Mouse (Mus musculus) 3T3-L1 (cell line): ENCODE measurements around the gene Nr5a2.

ENCODE experiments used
- DNase-seq: peaks from one replicate; pipeline ENCODE4 v3.0.0-alpha.2; 2015; ENCODE audit warnings: low read depth, low spot score

The Nr5a2 gene

DNA sequence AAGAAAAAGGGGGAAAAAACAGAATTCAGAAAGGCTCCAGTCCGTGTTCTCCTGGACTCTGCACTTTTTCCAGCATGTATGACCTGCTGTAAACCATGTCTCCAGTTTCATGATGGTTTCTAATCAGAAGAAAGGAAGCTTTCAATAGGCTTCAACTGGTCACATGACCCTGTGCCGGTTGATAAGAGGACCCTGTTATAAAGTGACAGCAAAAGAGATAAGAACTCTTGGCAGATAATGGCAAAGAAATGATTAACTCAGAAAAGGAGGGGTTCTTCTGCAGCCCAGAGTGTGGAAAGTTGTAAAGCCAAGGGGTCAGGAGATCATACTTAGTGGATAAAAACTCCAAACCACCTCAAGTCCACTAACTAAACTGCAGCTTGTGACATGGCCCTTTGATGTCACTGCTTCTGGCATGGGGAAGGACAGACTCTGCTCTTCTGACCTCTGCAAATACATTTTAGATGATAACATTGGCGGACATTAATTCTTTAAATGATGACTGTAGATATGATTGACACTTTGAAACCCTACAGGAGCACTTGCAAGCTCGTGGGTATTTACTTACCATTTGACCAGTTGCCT lies at the start of gene Nr5a2:
TSS of gene Nr5a2 (minus strand) at position 21 of the 585 bp plus-strand sequence.
- DNase-seq = no peak

DNA sequence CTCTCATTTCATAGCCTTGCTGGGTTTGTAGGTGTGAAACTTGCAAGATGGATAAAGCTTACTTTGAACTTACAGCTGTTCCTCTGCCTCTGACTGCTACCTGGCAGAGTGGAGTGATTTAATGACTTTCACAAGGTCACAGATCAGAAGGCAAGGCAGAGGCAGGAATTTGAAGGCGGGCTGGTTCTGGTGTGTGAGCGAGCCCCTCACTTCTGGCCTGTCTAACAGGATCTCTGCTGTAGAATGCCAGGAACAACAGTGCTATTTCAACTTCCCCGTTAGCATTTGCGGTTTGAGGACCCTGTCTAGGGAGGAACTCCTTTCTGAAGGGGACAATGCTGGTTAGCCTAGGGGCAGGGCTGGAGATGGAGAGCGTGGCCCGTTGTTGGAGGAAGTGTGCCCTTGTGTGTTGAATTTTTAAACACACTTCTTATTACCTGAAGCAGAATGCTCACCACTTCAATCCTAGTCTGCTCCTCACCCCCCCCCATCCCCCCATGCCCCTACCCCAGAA lies 48.5 kb upstream of the Nr5a2 start:
- no peak for DNase-seq

- no peak for DNase-seq
Observed at GRCm38 (mm10) chr1:137003816-137004215, 43.6 kb upstream of the Nr5a2 start.

DNA sequence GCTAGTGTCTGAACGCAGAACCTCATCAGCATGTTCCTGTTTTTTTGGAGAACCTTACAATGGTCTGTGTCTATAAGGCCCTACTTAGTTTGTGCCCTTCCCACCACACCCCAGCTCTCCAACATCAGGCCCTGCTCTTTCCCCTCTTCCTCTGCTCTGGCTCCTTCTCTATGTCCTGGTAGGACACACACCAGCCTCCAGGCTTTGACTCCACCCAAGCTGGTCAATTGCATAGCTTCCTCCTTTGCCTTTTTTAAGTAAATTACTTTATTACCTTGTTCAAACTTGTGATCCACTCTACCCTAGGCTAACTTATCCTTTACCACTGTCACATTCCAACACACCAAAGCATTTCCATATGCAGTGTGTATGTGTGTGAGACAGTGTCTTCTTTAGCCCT lies 42.9 kb upstream of the Nr5a2 start:
- no peak for DNase-seq

DNA sequence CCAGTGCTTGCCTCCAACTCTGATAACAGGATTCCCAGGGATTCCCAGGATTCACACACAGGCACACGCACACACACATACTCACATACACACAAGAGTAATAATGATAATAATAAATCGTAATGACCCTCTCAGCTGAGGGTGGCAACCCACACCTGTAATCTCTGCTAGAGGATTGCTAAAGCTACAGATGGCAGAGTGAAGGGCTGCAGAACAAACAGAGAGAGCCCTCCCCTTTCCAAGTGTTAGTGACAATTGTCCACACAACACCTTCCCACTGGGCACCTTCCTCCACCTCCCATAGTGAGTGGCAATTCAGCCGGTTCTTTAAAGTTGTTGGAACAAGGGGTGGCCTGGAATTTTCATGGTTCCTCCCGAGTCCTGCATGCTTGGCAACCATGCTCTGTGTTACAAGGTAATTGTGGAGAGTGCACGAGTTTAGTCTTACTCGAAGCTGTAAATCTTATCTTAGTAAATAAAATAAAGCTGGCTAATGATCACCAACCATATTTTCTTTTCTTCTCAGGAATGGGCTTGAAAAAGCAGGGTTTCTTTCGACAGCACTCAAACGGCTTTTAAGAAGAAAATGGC lies 31.6 kb upstream of the Nr5a2 start:
- no peak for DNase-seq

GRCm38 (mm10) chr1:136980253-136980893 lies 20.1 kb upstream of the Nr5a2 start:
- DNase-seq = no peak

GRCm38 (mm10) chr1:136977867-136978266 lies 17.6 kb upstream of the Nr5a2 start:
- DNase-seq = no peak

- no peak for DNase-seq
Observed at GRCm38 (mm10) chr1:136974040-136974439, 13.8 kb upstream of the Nr5a2 start.

- no peak for DNase-seq
Observed at GRCm38 (mm10) chr1:136973016-136973415, 12.8 kb upstream of the Nr5a2 start.

- DNase-seq = no peak
Observed at GRCm38 (mm10) chr1:136970995-136971394, 10.7 kb upstream of the Nr5a2 start.

- no peak for DNase-seq
Observed at GRCm38 (mm10) chr1:136966728-136967386, 6.6 kb upstream of the Nr5a2 start.

- DNase-seq = no peak
Observed at GRCm38 (mm10) chr1:136959491-136959890, 757 bp downstream of the Nr5a2 start.

DNA sequence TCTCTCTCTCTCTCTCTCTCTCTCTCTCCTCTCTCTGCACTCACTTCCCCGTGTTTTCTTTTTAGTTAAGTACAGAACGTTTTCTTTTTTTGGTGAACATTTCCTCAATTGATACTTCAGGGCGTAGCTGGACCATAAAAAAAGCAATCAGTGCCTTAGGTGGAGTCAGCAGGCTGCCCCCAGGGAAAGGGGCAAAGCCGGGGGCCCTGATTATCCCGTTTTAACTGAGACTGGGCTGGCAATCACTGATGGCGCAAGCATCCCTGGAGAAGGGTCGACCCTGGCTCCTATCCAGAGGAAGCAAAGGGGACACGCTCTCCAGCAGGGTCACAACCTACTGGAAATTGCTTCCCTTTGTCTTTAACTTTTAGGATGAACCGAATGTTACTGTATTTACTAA lies 1.6 kb downstream of the Nr5a2 start:
- no peak for DNase-seq

- no peak for DNase-seq
Observed at GRCm38 (mm10) chr1:136958185-136958584, 2.1 kb downstream of the Nr5a2 start.

DNA sequence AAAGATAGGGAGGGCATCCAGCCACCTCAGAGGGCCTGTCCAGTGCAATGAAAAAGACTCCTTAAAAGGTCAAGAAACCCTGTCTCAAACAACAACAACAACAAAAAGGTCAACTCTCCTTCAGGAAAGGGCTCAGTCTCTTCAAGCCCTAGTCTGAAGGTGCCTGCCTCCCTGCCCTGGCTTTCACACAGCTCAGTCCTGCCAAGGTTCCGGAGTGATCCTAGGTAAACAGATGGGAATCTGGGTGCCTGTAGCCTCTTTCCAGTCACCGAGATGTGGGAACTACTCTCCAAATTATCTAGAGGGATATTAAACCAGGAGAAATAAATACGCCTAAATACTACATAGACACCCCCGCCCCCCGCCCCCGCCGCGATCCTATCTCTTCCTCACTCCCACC lies 2.6 kb downstream of the Nr5a2 start:
- DNase-seq = no peak

DNA sequence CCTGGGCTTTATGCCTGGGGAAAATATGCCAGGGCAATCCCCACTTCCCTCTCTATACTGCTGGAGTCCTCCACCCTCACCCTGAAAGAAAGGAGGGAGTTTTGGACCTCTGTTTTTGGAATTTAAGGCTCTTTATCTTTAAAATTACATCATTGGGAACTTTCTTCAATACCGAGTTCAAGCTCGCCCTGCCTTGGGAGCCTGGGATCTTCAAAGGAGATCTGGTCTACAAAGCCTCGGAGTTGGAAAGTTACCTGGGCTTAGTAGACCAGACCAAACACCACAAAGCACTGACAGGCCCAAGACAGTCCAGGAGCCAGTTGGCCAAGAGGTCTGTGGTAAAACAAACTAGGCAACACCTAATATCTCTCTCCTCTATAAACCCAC lies 6.1 kb downstream of the Nr5a2 start:
- DNase-seq = no peak

DNA sequence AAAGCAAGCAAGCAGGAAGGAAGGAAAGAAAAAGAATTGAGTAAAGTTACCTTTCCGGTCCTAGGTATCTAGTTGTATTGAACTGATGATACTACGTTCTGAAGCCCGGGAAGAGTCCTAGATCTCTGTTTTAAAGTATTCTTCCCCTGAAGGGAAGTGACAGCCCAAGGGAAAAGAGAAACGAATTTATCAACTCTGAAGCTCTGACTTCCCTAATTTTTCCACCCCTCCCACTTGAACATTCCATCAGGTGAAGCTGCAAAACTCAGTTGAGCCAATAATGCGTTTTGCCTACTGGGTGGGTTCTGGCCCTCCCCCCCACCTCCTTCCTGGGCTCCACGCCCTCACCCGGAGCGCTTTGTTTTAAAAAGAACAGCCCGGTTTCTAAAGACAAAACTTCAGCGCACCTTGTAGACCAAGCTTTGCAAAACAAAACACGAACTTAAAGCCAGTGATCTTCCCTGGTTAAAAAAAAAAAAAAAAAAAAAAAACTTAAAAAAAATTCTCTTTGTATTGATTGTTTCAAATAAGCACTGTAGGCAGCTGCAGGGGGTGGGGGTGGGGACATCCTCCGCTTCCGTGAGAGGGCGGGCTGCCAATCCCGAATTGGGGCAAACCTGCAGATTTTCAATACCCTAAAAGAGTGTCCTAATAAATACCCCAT lies 6.7 kb downstream of the Nr5a2 start:
- no peak for DNase-seq

DNA sequence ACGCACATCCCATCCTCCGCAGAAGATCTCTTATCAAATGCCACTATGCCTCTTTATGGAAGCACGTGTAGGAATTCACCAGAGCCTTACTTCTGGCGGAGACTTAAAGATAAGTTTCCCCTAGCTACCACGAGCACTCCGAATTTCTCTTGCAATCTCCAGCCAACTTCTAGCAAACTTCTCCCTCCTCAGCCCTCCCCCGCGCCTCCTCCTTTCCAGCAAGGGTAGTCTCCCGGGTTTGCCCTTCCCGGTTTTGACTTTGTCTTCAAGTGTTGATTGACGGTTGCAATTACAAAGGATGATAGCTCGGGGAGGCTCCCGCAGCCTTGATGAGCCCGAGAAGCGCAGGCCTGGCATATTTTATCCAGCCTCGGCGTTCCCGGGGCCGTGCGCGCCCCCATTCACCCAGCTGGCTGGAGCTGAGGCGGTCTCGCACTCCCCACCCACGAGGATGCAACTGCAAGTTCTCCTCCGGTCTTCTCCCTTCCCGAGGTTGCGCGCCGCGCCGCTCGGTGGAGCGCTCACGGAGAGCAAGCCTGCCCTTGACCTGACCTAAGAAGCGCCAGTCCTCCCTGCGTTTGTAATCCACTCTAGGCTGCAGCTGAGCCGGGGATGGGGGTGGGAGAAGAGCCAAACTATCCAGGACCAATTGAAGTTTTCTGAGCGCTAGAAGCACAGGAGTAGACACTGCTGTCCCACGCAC lies 7.5 kb downstream of the Nr5a2 start:
- no peak for DNase-seq

DNA sequence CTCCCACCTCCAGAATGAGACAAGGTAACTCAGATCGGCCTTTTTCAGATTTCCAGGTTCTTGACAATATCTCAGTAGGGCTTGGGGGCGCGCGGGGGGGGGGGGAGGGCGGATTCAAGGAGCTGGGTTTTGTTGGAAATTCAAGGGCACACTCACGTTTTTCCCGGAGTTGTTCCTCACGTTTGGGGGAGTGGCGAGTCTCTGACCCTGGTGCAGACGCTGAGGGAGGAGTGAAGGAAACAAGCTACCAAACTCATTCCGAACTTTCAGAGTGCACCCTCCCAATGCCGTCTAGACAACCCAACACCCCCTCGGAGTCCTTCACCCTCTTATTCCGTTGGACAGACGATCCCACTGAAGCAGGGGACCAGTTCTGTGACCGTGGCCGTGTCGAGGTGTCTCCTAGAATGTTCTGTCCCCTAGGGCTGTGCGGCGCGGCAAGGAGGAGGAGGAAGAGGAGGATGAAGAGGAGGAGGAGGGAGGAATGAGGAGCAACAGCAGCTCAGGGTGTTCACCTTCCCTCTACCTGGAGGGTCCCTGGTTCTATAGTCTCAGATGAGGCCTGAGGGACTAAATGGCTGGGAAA lies 8.2 kb downstream of the Nr5a2 start:
- no peak for DNase-seq

DNA sequence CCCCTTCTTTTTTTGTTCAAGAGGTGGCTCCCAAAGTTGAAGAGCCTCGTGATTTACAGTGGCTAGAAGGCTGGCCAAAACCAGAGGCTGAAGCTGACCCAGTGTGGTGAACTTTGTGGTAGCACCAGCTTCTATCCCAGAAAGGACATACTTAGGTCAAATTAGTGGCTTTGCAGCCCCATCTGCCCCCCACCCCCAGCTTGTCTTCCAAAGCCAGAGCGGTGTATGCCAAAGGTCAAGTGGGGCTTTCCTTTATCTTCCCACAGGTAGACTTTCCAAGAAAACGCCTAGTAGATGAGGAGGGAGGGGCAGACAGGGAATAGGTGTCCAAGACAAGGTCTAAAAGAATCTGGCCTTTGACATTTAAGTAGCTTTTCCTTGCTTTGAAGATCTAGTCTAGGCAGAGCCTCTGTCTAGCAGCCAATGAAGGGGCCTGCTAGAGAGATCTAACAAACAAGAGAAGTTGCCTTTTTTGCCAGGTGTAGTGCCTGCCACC lies 9.0 kb downstream of the Nr5a2 start:
- DNase-seq = no peak

DNA sequence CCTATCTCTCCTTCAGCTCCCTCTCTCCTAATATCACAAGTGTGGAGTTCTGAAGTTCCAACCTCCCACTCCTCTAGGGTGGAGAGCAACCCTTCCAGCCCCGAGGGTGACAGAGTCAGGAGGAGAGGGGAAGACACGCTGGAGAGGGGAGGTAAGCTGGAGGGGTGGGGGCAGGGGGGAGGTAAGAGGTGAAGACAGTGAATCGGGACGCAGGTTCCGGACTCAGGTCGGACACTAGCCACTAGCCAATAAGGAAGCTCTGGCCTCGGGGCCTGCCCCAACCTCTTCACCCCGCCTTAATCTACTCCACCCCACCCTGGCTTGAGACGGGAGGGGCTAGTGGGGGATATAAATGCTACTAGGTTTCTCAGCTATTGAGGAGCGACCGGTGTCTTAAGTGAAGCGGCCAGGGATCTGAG lies 10.9 kb downstream of the Nr5a2 start:
- no peak for DNase-seq
